Mouse (Mus musculus) neural tube, embryonic 10.5 days (tissue): Measurements from ENCODE around the gene Zfp292.
"Not testable (repeated sequence)": the region's sequence is repeated elsewhere in the genome, so short reads cannot be mapped to it uniquely, and the experiment has no call there.

Experiments
- DNase-seq: peaks from one replicate; pipeline ENCODE4 v3.0.0-alpha.2; 2017; ENCODE audit warnings: low spot score; ENCODE audit errors: extremely low spot score

Gene Zfp292

DNA sequence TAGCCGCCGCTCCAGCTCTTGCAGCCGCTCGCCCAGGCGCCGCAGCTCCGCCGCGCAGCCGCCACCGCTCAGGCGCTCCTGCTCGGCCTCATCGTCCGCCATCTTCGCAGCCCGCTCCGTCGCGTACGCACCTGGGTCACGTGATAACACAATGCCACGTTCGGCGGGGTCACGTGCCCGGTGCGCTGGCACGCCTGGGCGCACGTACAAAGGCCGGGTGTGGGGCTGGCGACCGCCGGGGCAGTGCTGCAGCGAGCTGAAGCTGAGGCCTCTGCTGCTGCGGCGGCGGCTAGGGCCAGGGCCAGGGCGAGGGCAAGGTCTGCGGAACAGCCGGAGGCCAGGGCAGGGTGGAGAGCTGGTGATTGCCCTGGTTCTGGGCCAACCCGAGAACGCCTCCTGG lies at the start of gene Zfp292:
Gene Zfp292 (minus strand): TSS at position 143 of the 400 bp plus-strand sequence.
- peak; percentile 94 for DNase-seq

DNA sequence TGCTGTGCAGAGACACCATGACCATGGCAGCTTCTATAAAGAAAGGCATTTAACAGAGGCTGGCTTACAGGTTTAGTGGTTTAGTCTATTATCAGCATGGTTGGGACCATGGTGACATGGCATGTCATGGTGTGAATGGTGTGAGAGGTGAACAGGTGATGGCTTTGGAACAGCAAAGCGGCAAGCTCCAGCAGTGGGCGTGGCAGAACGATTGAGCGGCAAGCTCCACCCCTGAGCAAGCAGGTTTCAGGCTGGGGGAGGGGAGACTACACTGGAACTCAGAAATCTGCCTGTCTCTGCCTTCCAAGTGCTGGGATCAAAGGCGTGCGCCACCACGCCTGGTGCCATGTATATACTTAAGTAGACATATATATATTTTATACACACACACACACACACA lies 45.6 kb upstream of the Zfp292 start:
- DNase-seq = not testable (repeated sequence)

DNA sequence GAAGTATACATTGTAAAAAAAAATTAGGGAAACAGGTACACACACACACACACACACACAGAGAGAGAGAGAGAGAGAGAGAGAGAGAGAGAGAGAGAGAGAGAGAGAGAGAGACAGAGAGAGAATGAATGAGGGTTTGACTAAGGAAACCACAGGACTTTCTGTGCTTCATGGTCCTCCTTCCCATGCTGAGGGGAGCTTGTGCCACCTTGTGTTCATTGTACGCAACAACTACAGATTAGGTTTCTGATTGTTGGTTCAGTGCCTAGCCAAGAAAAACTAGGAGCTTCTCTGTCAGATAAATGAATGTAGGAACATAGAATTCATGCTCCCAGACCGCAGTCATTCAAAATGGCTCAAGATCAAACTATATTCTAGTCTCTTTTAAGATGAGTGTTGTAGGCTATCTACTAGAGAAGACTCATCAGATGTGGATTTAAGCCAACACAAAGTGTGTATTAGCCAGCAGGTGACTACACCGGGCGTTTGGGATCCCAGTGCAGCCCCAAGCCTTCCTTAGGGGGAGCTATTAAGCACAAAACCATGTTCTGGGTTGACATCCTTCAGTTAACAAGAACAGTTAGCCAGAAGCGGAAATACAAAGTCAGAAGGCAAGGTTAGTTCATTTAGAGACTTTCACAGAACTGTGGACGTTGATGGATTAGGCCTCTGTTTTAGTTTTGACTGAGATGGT lies 39.6 kb upstream of the Zfp292 start:
- no peak for DNase-seq

DNA sequence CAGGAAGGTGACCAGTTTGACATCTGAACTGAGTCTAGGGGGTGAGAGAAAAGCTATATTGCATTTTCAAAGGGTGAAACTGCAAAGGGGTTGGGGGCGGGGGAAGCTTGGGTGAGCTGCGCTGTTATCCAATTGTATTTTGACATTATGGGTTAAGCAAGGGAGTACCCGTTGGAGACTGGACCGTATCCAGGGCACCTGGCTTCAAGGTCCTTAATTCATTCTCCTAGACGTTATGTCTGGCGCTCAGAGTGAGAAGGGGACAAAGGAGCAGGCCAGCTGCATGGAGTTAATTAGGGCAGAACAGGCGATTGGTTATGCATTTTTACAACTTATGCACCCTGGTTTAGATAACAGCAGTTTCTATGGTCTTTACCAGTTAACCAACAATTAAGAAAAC lies 34.6 kb upstream of the Zfp292 start:
- no peak for DNase-seq

DNA sequence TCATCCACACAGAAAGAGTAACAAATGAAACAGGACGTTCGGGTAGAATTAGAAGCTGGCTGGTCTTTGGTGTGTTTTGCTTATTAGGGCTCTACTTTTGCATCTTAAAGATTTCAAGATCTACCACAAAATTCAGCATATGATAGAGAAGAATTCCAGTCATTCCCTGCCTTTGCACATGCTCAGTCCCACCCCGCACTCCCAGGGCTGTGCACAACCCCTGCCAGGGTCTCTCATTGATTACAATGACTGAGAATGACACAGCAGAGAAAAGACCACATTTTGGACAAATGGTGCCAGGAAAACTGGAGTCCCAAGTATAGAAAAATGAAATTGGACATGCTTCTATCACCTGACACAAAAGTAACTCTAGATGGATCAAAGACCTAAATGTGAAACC lies 29.4 kb upstream of the Zfp292 start:
- DNase-seq = no peak

DNA sequence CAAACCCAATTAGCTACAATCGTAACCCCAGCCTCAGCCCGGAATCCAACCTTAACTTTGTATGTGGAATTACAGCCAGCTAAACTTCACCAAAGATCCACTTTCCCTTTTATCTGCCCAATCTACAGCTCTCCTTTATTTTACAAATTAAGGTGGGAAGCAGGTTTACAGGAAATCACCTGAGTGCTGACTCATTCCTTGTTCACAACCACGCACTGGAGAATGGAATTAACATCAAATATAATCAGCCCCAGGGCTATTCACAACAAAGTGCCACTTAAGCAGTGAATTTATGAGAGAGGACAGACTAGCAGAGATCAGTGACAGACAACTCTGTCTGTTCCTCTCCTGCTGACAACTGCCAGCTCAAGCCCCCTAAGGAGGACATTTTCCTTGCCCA lies 28.6 kb upstream of the Zfp292 start:
- DNase-seq = no peak

DNA sequence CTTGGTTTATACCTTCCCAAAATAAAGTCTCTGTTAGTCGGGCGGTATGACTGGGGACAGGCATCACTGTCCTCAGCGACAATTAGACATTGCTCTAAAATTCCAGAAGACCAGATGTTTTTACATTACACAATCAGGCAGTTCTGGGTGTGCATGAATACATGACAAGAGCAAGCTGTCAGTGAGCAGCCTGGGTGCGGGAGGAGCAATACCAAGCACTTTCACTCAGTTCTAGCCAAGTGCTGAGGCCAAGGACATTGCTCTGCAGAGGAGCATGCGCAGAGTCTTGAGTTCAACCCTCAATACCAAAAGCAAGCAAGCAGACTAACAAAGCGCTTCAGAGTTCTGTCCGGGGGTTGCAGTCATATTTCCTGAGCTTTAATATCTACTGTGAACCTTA lies 25.4 kb upstream of the Zfp292 start:
- no peak for DNase-seq

DNA sequence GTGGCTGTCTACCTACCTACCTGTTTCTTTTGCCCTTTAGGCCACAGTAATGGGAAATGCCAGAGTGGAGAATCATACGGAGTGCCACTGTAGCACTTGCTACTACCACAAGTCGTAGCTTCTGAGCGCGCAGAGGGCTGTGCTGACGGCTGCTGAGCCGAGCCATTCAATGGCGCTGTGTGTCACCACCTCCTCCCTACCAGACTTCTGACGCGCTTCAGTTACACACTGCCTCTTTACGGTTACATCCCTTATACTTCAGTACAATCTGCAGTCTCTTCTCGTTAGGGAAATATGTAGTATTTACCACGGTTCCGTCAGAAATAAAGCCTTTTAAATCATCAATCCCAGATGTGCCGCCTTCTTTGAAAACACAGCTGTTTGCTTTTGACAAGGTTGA lies 24.3 kb upstream of the Zfp292 start:
- no peak for DNase-seq

DNA sequence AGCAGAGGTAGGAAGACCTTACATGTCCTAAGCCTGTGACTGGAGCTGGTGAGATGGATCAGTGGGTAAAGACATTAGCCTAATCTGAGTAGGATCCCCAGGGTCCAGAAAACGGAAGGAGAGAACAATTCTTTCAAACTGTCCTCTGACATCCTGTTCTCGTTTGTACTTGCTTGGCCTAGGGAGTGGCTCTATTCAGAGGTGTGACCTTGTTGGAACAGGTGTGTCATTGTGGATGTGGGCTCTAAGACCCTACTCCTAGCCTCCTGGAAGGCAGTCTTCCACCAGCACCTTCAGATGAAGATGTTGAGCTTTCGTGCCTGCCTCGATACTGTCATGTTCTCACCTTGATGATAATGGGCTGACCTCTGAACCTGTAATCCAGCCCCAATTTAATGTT lies 23.4 kb upstream of the Zfp292 start:
- DNase-seq = no peak

DNA sequence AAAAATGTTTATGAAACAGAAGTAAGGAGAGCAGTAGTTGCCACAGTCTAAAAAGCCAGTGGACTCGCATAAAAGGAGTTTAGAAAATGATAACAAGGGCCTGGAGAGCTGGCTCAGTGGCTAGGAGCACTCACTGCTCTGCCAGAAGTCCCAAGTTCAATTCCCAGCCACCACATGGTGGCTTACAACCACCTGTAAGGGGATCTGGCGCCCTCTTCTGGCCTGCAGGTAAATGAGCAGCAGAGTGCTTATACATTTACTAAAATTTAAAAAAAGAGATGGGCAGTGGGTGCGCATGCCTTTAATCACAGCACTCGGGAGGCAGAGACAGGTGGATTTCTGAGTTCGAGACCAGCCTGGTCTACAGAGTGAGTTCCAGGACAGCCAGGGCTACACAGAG lies 22.6 kb upstream of the Zfp292 start:
- no peak for DNase-seq

DNA sequence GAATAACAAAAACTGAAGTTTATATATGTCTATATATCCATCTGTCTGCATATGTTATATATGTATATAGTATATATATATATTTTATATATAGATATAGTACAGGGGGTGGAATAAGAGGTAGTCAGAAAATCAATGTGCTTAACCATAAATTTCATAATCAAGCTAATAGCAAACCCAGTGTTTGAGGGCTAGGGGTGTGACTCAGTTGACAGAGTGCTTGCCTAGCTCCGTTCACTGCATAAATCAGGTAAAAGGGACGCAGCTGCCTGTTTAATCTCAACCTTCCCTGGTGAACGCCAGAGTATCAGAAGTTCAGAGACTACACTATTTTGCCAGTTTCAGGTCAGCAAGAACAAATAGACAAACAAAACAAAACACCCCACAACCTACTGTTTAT lies 18.8 kb upstream of the Zfp292 start:
- DNase-seq = not testable (repeated sequence)

DNA sequence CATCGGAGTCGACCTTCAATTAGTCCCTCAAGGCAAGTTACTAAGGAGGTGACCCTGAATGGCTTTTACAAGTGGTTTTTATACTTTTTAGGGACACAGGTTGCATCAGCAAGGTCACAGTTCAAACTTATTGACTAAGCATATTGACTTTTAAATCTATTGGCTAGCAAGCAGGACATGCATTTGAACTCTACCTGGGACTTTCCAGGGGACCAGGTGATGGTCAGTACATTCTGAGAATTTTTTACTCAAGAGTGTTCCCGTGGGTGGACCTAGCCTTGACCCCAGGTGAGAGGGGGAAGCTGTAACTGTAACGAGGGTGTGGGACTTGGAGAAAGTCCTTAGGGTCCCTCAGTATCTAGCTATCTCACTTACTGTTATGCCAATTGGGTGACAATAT lies 18.4 kb upstream of the Zfp292 start:
- DNase-seq = no peak

DNA sequence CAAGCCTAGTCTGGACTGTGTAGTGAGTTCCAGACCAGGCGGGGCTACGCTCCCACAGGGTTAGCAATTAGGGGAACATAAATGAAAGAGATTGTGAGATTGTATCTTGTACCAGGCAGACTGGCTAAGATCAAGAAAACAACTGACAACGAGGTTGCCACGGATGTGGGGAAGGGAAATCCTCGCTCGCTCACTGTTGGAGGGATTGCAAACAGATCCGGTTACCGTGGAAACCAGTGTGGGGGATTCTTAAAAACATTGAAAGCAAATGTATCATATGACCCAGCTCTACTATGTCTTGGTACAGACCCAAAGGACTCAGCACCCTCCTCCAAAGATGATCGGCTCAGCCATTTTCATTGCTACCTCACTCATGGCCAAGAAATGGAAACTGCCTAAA lies 17.4 kb upstream of the Zfp292 start:
- no peak for DNase-seq

DNA sequence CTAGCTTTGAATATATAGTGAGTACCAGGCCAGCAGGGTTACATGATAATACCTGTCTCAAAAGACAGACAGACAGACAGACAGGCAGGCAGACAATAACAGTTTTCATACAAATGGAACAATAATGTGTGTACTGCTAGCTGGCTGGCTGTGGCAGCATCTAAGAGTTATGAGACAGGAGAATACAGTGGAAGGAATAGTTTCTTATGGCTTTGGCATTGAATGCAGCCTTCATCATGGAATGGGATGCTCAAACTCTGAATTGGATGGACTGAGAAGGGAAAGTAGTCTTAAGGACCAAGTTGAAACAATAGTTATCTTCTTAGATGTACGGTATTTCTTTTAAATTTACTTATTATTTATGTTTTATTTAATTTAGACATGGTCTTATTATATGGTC lies 16.6 kb upstream of the Zfp292 start:
- DNase-seq = no peak

DNA sequence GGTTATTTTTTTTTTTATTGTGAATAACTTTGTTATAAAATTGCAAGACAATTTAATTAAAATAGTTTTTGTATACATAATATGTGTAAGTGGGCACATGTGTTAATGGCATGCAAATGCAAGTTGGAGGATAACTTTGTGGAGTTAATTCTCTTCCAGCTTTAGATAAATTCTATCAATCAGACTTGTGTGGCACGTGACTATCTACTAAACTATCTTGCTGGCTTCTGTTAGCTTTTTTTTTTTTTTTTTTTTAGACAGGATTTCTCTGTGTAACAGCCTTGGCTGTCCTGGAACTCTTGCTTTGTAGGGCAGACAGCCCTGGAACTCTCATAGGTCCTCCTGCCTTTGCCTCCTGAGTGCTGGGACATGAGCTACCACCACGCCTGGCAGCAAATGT lies 15.7 kb upstream of the Zfp292 start:
- no peak for DNase-seq

DNA sequence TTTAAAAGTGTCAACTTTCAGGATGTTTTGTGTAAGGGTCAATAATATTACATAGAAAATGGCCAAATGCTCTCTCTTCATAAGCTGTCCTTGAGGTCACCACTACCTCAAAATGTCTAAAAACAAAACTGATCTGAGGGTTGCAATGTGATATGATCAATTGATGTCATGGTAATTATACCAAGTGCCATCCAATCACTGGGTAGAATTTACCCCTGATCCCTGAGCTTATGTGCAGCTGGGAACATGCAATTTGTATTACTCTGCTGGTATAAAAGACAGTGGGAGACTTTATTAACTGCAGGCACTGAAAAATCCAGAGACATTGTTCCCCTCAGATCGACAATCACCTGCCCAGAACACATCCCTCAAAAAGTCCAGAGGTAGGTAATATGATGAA lies 10.7 kb upstream of the Zfp292 start, which contains the start of gene Cga:
Gene Cga (plus strand): TSS at position 301 of the 400 bp plus-strand sequence.
- no peak for DNase-seq

DNA sequence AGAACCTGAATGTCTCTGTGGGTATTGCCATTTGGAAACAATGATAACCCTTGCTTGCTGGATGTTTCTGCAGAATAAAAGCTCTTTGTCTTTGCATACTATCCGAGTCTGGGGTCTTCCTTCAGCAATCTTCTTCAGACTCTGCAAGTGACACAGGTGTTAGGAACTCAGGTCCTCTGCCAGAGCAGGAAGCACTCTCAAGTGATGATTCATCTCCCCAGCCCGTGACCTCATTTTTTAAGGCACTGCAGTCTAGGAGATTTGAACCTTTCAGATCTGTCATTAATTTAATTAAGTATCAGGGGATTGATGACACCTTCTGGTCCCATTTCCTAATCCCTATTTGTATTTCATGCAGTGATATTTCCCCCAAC lies 7.0 kb upstream of the Zfp292 start:
- no peak for DNase-seq

DNA sequence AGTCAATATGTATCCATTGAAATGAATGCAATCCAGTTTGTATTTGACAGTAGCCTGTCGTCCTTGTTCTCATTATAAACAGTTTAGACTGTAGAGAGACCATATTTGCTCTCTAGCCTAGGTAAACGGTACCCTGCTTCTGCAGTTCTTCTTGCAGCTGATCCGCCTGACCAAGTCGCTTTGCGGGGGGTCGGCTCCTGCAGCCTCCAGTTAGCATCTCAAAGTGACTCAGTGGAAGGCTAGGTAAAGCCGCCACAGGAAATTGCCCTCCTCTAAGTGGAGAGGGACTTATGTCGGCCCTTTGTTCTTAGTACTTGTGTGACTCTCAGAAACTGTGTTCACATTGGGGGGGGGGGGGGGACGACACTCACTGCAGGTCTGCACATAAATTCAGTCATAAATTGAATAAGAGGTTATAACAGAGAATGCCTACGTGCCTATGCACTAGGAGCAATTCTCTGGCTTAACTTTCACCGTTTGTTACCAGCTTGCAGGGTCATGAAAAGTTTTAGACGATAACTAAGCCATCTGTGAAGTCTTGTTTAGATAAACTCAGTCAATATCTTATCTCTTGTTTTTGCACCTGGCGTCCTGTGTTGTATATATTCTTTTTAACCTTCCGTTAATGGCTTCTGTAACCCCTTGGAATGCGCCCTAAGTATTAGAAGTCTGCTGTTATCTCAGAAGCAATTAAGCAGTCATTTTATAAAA lies 6.5 kb upstream of the Zfp292 start:
- DNase-seq = no peak

DNA sequence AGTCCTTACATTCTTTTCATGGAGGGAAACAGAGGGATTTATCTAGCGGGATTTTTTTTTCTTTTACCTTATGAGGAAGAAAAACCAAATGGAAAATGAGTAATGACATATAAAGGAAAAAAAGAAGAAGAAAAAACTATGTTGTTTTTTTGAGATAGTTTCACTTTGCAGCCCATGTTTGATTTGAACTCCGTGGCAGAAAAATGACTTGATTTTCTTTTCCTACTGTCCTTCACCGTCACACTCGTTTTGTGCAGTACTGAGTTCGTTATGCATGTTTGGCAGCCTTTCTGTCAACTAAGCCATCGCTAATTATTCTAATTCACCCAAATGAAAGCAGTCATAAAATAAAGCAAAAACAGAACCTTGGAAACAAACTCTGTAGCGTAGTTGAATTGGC lies 4.5 kb upstream of the Zfp292 start:
- DNase-seq = no peak

DNA sequence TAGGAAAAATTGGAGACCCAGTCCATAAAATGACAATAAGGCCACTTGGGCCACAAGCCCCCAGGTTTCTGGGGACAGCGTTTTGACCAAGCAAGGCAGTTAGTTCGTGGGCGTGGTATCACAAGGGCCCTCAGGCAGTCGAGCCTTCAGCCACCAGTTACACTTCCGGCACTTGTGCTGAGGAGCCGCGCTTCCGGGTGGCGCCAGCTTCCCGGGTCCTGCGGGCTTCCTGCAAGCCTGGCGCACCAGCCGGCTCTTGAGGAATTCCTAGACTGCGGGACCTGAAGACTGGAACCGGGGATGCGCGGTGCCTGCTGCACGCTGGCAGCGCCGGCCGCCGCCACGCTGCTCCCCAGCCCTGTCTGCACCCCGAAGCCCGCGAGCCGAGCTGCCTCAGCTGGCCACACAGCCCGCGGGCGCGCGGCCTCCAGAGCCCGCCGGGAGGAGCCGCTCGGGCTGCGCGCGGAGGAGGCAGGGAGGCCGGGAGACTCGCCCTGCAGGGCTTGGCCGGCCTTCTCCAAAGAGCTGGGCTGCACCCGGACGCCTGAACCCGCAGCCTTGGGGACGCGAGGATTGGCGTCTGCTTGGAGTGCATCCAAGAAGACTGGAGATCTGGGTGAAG lies 3.8 kb upstream of the Zfp292 start:
- DNase-seq = peak; percentile 86

DNA sequence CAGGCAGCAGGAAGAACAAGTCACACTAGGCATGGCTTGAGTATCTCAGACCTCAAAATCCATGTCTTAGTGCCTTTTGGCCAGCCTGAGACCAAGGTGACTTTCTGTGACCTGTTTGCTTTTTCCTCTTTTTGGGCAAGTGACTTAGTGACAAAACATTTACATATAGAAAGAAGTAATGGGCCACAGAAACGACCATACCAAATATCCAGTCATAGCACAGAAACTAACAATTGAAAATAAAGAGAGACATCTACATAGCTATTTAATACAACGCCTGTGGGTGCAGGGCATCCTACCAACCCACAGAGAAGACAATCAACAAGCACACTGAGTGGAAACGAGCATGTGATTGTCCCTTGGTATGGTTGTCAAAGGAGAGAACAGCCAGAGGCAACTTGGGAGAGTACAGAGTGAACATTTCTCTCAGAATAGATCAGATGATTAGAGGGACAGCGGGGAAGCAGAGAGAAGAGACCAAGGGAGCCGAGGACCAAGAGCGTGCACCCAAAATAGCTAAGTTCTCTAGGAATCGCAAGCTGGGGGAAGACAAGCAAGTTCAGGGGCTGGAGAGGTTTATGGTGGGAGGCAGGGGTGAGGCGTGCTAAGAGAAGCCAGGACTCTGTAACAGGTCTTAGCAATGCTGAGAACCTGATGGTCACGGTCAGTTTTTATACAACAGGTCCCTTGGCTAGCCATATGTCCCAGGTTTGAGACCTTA lies 3.0 kb upstream of the Zfp292 start:
- DNase-seq = no peak

DNA sequence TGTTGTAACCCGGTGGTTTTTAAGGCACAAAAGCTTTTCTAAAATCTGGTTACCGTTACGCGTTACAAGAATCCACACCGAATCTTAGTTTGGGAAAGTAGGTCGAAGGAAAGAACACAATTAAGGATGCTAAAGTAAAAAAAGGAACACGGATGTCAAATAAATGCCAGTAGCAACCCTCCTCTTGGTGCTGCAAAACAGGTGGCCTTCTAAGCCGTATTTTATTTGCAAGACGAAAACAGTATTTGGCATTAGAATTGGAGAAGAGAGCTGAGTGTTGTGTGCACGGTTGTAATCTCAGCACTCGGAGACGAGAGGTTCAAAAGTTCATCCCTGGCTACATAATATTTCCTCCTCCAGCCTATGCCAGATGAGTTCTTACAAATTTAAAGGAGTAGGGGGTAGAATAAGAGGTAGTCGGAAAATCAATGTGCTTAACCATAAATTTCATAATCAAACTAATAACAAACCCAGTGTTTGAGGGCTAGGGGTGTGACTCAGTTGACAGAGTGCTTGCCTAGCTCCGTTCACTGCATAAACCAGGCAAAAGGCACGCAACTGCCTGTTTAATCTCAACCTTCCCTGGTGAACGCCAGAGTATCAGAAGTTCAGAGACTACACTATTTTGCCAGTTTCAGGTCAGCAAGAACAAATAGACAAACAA lies 738 bp upstream of the Zfp292 start:
- DNase-seq = no peak
